Mouse (Mus musculus): Measurements from ENCODE around the gene Zc3h18. TPM values are rescaled to one million over a fixed set of nuclear protein-coding genes. Genes with fewer than 3 reads are reported as not detected.
A peak's percentile ranks its signal among the peaks of the same experiment; 100 is the strongest.

Zc3h18 gene
- polyA plus RNA-seq, 1 experiment from 2014 or later: 32.4 TPM

DNA sequence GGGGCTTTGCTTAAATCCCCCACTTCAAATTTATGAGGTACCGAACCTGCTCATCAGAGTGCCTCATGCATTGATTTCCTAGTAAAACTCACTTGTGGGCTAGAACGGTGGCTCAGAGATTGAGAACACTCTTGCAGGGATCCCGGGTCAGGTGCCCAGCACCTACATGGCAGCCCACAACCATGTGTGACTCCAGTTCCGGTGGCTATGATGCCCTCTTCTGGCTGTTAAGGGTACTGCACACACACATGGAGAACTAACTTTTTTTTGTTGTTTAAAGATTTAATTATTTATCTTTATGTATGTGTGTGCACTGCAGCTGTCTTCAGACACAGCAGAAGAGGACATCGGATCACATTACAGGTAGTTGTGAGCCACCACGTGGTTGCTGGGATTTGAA, 59.0 kb downstream of the Zc3h18 start:
- H3K36me3 ChIP-seq (ENCODE audit: control insufficient read depth, insufficient read depth, low read length): 0 out of 2 replicates have a peak, but pooled peaks cover 8% of the 10 kb centered on the region
- WGBS: 91% methylated on average over 6 of the region's 6 CpGs
- ATAC-seq (ENCODE audit: insufficient read depth, low FRiP score): no peak

GRCm38 (mm10) chr8:122436146-122436545, 59.7 kb downstream of the Zc3h18 start:
- no peak overlapping the region for H3K4me3 ChIP-seq (replicated peaks; ENCODE audit: low read length)
- H3K4me1 ChIP-seq (ENCODE audit: control insufficient read depth, insufficient read depth, low read length): peaks cover 22% of the 10 kb centered on the region
- H3K27ac ChIP-seq (ENCODE audit: low read length): no peak overlapping the region
- no peaks in the 10 kb centered on the region; the same call in 1 of the 2 replicates for H3K9me3 ChIP-seq (replicated peaks; ENCODE audit: control insufficient read depth, low read length)
- H3K27me3 ChIP-seq (ENCODE audit: control insufficient read depth, insufficient read depth, low read length): no peaks in the 10 kb centered on the region
- 98% methylated on average over 9 of the region's 9 CpGs for WGBS
- H3K4me2 ChIP-seq (ENCODE audit: low read depth, low read length): no peak overlapping the region
- H3K36me3 ChIP-seq (ENCODE audit: control insufficient read depth, insufficient read depth, low read length): 0 out of 2 replicates have a peak, but pooled peaks cover 8% of the 10 kb centered on the region
- no peak overlapping the region for H3K9ac ChIP-seq (ENCODE audit: low read length)
- ATAC-seq (ENCODE audit: insufficient read depth, low FRiP score): no peak

More for the DNA sequence above, 59.0 kb downstream of the Zc3h18 start:
- Histone ChIP-seq H3K27ac (ENCODE audit: low read length) (no peak overlapping the region), H3K9me3 (replicated peaks; ENCODE audit: control insufficient read depth, low read length) (no peaks in the 10 kb centered on the region; the same call in 1 of the 2 replicates), H3K9ac (ENCODE audit: low read length) (no peak overlapping the region), H3K4me2 (ENCODE audit: low read depth, low read length) (no peak overlapping the region), H3K4me1 (ENCODE audit: control insufficient read depth, insufficient read depth, low read length) (peaks cover 22% of the 10 kb centered on the region), H3K27me3 (ENCODE audit: control insufficient read depth, insufficient read depth, low read length) (no peaks in the 10 kb centered on the region), H3K4me3 (replicated peaks; ENCODE audit: low read length) (no peak overlapping the region)

DNA sequence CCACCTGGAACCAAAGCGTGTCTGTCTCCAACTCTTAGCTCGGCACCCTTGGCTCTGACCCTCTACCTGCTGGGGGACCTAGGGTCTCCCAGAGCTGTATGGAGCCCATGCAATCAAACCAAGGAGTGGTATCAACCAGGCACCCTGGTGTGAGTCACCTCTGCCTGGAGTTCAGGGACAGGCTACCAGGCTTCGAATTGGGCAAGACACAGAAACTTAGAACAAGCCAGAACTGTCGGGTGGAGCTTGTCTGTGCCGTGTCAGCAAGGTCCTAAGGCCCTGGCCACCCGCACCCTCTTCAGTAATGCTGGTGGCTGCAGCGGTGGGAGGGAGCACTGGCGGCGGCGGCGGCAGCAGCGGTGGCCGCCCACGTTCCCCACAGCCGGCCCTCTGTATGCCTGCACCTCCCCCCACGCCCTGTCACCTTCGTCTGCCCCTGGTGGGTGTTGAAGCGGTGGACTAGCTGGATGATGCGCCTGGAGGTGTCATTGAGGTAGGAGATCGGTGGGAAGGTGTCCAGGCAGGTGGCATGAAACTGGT, 60.2 kb downstream of the Zc3h18 start:
- 0 out of 2 replicates have a peak, but pooled peaks cover 8% of the 10 kb centered on the region for H3K36me3 ChIP-seq (ENCODE audit: control insufficient read depth, insufficient read depth, low read length)
- WGBS: 85% methylated on average over 20 of the region's 20 CpGs
- no peaks in the 10 kb centered on the region for H3K27me3 ChIP-seq (ENCODE audit: control insufficient read depth, insufficient read depth, low read length)
- H3K4me2 ChIP-seq (ENCODE audit: low read depth, low read length): no peak overlapping the region
- H3K4me3 ChIP-seq (replicated peaks; ENCODE audit: low read length): no peak overlapping the region
- no peak overlapping the region for H3K27ac ChIP-seq (ENCODE audit: low read length)
- no peak for ATAC-seq (ENCODE audit: insufficient read depth, low FRiP score)
- no peak overlapping the region for H3K9ac ChIP-seq (ENCODE audit: low read length)
- H3K9me3 ChIP-seq (replicated peaks; ENCODE audit: control insufficient read depth, low read length): no peaks in the 10 kb centered on the region; the same call in 1 of the 2 replicates
- H3K4me1 ChIP-seq (ENCODE audit: control insufficient read depth, insufficient read depth, low read length): peaks cover 19% of the 10 kb centered on the region

GRCm38 (mm10) chr8:122437708-122438331, 61.4 kb downstream of the Zc3h18 start:
- H3K36me3 ChIP-seq (ENCODE audit: control insufficient read depth, insufficient read depth, low read length): 0 out of 2 replicates have a peak, but pooled peaks cover 8% of the 10 kb centered on the region

GRCm38 (mm10) chr8:122439336-122439735, 62.9 kb downstream of the Zc3h18 start:
- Histone ChIP-seq H3K9ac (ENCODE audit: low read length) (no peak overlapping the region), H3K4me2 (ENCODE audit: low read depth, low read length) (no peak overlapping the region), H3K36me3 (ENCODE audit: control insufficient read depth, insufficient read depth, low read length) (0 out of 2 replicates have a peak, but pooled peaks cover 8% of the 10 kb centered on the region), H3K9me3 (replicated peaks; ENCODE audit: control insufficient read depth, low read length) (no peaks in the 10 kb centered on the region; the same call in 1 of the 2 replicates), H3K4me3 (replicated peaks; ENCODE audit: low read length) (no peak overlapping the region), H3K4me1 (ENCODE audit: control insufficient read depth, insufficient read depth, low read length) (peaks cover 19% of the 10 kb centered on the region), H3K27ac (ENCODE audit: low read length) (no peak overlapping the region), H3K27me3 (ENCODE audit: control insufficient read depth, insufficient read depth, low read length) (no peaks in the 10 kb centered on the region)
- no peak for ATAC-seq (ENCODE audit: insufficient read depth, low FRiP score)
- WGBS: 93% methylated on average over 16 of the region's 16 CpGs

More at GRCm38 (mm10) chr8:122437708-122438331, 61.4 kb downstream of the Zc3h18 start:
- WGBS: 80% methylated on average over 13 of the region's 13 CpGs
- Histone ChIP-seq H3K9me3 (replicated peaks; ENCODE audit: control insufficient read depth, low read length) (no peaks in the 10 kb centered on the region; the same call in 1 of the 2 replicates), H3K27me3 (ENCODE audit: control insufficient read depth, insufficient read depth, low read length) (no peaks in the 10 kb centered on the region), H3K4me1 (ENCODE audit: control insufficient read depth, insufficient read depth, low read length) (peaks cover 23% of the 10 kb centered on the region), H3K9ac (ENCODE audit: low read length) (peak overlapping the region; percentile 60), H3K4me2 (ENCODE audit: low read depth, low read length) (peak overlapping the region; percentile 15; the same call in 1 of the 2 replicates), H3K4me3 (replicated peaks; ENCODE audit: low read length) (peak overlapping the region; percentile 8; the same call in 1 of the 2 replicates), H3K27ac (ENCODE audit: low read length) (peak overlapping the region; percentile 64)
- no peak for ATAC-seq (ENCODE audit: insufficient read depth, low FRiP score)

DNA sequence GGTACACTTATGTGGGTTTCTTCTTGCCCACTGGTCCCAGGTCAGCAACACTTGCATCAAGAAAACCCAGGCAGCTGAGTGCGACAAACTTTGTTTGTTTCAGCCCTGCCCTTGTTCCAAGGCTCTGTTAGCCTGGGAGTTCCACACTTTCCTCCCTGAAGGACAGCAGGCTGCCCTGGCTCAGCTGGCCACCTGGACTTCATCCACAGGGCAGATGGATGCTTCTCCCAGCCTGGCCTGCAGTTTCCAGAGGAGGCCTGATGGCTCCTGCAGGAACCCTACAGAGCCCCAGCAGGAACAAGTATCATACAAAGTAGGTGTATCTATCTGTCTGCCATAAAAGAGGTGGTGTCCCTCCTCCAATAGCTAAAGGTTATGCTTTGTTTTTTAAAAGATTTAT, 64.9 kb downstream of the Zc3h18 start:
- Histone ChIP-seq H3K4me3 (replicated peaks; ENCODE audit: low read length) (no peak overlapping the region), H3K36me3 (ENCODE audit: control insufficient read depth, insufficient read depth, low read length) (0 out of 2 replicates have a peak, but pooled peaks cover 4% of the 10 kb centered on the region), H3K4me2 (ENCODE audit: low read depth, low read length) (no peak overlapping the region), H3K27ac (ENCODE audit: low read length) (no peak overlapping the region), H3K4me1 (ENCODE audit: control insufficient read depth, insufficient read depth, low read length) (peaks cover 30% of the 10 kb centered on the region), H3K9ac (ENCODE audit: low read length) (no peak overlapping the region; the same call in 1 of the 2 replicates), H3K9me3 (replicated peaks; ENCODE audit: control insufficient read depth, low read length) (no peaks in the 10 kb centered on the region), H3K27me3 (ENCODE audit: control insufficient read depth, insufficient read depth, low read length) (no peaks in the 10 kb centered on the region)
- no peak for ATAC-seq (ENCODE audit: insufficient read depth, low FRiP score)
- WGBS: 85% methylated on average over 1 of the region's 1 CpGs

DNA sequence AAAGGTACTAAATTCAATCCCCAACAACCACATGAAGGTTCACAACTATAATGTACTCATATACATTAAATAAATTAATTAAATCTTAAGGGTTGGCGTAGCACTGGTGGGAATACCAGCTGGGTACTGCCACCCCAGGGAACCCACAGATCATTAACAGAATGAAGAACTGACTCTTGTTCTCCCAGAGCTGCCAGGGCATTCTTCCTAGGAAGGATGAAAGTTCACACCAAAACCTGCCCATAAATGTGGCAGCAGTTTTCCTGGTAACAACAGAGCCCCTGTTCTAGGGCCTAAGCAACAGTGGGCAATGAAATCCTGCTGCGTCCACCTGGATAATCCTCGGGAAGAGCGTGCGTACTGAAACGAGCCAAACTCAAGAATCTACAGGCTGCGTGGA, 65.9 kb downstream of the Zc3h18 start:
- H3K36me3 ChIP-seq (ENCODE audit: control insufficient read depth, insufficient read depth, low read length): 0 out of 2 replicates have a peak, but pooled peaks cover 4% of the 10 kb centered on the region
- H3K9me3 ChIP-seq (replicated peaks; ENCODE audit: control insufficient read depth, low read length): no peaks in the 10 kb centered on the region
- H3K4me3 ChIP-seq (replicated peaks; ENCODE audit: low read length): peak overlapping the region; percentile 74
- peaks cover 30% of the 10 kb centered on the region for H3K4me1 ChIP-seq (ENCODE audit: control insufficient read depth, insufficient read depth, low read length)
- peak overlapping the region; percentile 76 for H3K9ac ChIP-seq (ENCODE audit: low read length)
- no peaks in the 10 kb centered on the region for H3K27me3 ChIP-seq (ENCODE audit: control insufficient read depth, insufficient read depth, low read length)
- WGBS: 20% methylated on average over 7 of the region's 7 CpGs
- no peak for ATAC-seq (ENCODE audit: insufficient read depth, low FRiP score)
- H3K4me2 ChIP-seq (ENCODE audit: low read depth, low read length): peak overlapping the region; percentile 89
- 0 out of 2 replicates have a peak overlapping the region, but pooled peaks have one; percentile 63 for H3K27ac ChIP-seq (ENCODE audit: low read length)

DNA sequence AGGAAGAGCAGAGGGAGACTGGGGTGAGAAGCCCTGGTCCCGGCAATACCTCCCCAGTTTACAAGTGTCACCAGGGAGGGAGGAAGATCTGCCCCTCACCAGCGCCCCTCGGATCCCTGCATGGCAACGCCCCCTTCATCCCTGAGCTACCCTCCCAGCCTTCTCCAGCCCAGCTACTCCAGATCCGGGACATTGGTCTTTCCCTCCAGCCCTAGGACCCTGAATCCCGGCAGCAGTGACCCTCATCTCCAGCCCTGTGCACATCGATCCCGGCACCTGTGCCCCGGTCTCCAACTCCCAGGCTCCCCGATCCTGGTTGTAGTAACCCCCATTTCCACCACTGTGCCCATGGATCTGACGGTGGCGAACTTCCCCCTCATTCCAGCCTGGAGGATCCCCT, 66.4 kb downstream of the Zc3h18 start:
- H3K9me3 ChIP-seq (replicated peaks; ENCODE audit: control insufficient read depth, low read length): no peaks in the 10 kb centered on the region
- peak overlapping the region; percentile 76 for H3K9ac ChIP-seq (ENCODE audit: low read length)
- peak overlapping the region; percentile 63 for H3K27ac ChIP-seq (ENCODE audit: low read length)
- H3K4me1 ChIP-seq (ENCODE audit: control insufficient read depth, insufficient read depth, low read length): peaks cover 30% of the 10 kb centered on the region
- peak overlapping the region; percentile 89 for H3K4me2 ChIP-seq (ENCODE audit: low read depth, low read length)
- no peaks in the 10 kb centered on the region for H3K27me3 ChIP-seq (ENCODE audit: control insufficient read depth, insufficient read depth, low read length)
- ATAC-seq (ENCODE audit: insufficient read depth, low FRiP score): no peak
- H3K4me3 ChIP-seq (replicated peaks; ENCODE audit: low read length): peak overlapping the region; percentile 74
- 1% methylated on average over 12 of the region's 12 CpGs for WGBS
- 0 out of 2 replicates have a peak, but pooled peaks cover 4% of the 10 kb centered on the region for H3K36me3 ChIP-seq (ENCODE audit: control insufficient read depth, insufficient read depth, low read length)

Data from stomach, embryonic 16.5 days (tissue).